Mouse (Mus musculus): ENCODE measurements at regions not wholly inside any gene's neighbourhood (a gene's known extent, or its start where the extent isn't known, plus 50 kb on each side); places are given as distances from the start of the nearest gene placed in this dataset.

DNA sequence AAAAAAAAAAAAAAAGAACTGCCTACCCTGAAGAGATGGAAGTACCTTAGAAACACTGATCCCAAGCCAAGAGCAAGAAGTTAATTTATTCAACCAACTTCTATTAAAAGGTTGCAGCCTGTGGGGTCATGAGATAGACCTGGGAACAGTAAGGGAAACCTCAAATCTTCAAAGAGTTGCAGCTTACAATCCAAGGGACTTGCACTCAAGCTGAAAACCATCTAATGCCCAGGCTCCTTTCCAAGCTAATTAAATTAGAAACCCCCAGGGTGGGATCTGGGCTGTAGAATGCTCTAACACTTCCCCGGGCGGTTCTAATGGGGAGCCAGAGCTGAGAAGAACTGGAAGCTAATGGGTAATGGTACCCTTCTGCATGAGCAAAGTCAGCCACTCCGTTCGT is 278.0 kb downstream of the Hlx start:
- H3K4me1 ChIP-seq (replicated peaks), result no peaks in the 10 kb centered on the region
- no peak overlapping the region for H3K9ac ChIP-seq
- WGBS (ENCODE audit: insufficient replicate concordance), result 68% methylated on average over 4 of the region's 4 CpGs
- no peak overlapping the region for H3K4me2 ChIP-seq
- H3K36me3 ChIP-seq (replicated peaks), result no peaks in the 10 kb centered on the region
- ATAC-seq (ENCODE audit: insufficient read depth), result no peak
- H3K4me3 ChIP-seq (replicated peaks), result no peak overlapping the region
- H3K27me3 ChIP-seq, result no peaks in the 10 kb centered on the region
- H3K9me3 ChIP-seq (replicated peaks), result no peaks in the 10 kb centered on the region
- no peak overlapping the region for H3K27ac ChIP-seq (replicated peaks)

DNA sequence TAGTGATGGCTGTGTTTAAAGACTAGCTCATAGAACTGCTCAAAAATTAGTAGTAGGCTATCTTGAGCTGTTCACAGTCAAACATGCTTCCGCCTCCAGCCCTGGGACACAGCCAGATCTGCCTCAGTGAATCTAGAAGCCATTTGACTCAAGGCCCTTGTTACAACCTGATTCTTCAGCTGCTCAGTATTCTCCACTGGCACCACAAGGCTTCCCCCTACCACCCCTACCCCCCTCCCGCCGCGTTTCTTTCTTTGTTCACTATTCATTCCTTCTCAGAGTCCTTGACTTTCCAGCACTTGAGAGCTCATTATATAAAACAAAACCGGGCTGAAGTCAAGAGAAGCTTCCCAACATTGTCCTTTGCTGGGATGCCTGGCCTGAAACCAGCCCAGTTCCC is 278.7 kb downstream of the Hlx start:
- H3K4me2 ChIP-seq, result no peak overlapping the region
- 68% methylated on average over 5 of the region's 5 CpGs for WGBS (ENCODE audit: insufficient replicate concordance)
- ATAC-seq (ENCODE audit: insufficient read depth), result no peak
- no peak overlapping the region for H3K9ac ChIP-seq
- H3K36me3 ChIP-seq (replicated peaks), result no peaks in the 10 kb centered on the region
- no peaks in the 10 kb centered on the region for H3K4me1 ChIP-seq (replicated peaks)
- H3K27ac ChIP-seq (replicated peaks), result no peak overlapping the region
- H3K9me3 ChIP-seq (replicated peaks), result no peaks in the 10 kb centered on the region
- no peak overlapping the region for H3K4me3 ChIP-seq (replicated peaks)
- no peaks in the 10 kb centered on the region for H3K27me3 ChIP-seq

DNA sequence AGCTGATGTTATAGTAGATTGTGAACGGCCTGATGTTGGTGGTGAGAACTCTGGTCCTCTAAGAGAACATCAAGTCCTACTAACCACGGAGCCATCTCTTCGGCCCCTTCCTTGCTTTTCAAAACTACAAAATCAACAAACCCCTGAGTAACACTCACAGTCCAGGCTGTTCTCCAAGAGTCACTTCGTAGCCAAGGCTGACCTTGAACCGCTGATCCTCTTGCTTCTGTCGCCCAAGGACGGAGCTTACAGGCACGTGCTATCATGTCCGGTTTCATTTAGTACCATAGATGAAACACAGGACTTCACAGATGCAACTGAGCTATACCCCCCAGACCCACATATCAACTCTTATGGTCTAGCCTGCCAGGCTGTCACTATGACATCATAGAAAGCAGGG is 279.4 kb downstream of the Hlx start:
- Histone ChIP-seq H3K4me2 (no peak overlapping the region), H3K36me3 (replicated peaks) (no peaks in the 10 kb centered on the region), H3K27me3 (no peaks in the 10 kb centered on the region), H3K4me3 (replicated peaks) (no peak overlapping the region), H3K27ac (replicated peaks) (no peak overlapping the region), H3K9me3 (replicated peaks) (no peaks in the 10 kb centered on the region), H3K4me1 (replicated peaks) (no peaks in the 10 kb centered on the region), H3K9ac (no peak overlapping the region)
- no peak for ATAC-seq (ENCODE audit: insufficient read depth)
- 73% methylated on average over 9 of the region's 9 CpGs for WGBS (ENCODE audit: insufficient replicate concordance)

DNA sequence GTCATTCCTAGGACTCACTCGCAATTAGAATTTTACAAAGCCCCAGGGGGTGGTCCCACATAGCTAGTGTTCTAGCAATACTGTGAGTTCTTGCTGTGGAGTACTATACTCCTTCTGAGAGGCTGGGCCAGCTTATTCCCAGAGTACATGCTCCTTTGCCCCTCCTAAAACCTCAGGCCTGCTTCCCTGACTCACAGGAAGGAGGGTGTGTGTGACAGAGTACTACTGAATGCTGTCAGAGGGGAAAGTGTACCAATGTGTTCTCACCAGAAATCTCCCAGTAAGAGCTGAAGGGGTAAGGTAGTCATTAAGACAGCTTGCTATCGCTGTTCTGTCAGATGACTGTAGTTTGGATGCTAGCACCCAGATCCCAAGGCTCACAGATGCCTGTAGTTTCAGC is 280.7 kb downstream of the Hlx start:
- Histone ChIP-seq H3K27ac (replicated peaks) (no peak overlapping the region), H3K4me1 (replicated peaks) (no peaks in the 10 kb centered on the region), H3K4me2 (no peak overlapping the region), H3K9me3 (replicated peaks) (no peaks in the 10 kb centered on the region), H3K9ac (no peak overlapping the region), H3K36me3 (replicated peaks) (no peaks in the 10 kb centered on the region), H3K4me3 (replicated peaks) (no peak overlapping the region), H3K27me3 (no peaks in the 10 kb centered on the region)
- 50% methylated on average over 2 of the region's 2 CpGs for WGBS (ENCODE audit: insufficient replicate concordance)
- ATAC-seq (ENCODE audit: insufficient read depth), result no peak

DNA sequence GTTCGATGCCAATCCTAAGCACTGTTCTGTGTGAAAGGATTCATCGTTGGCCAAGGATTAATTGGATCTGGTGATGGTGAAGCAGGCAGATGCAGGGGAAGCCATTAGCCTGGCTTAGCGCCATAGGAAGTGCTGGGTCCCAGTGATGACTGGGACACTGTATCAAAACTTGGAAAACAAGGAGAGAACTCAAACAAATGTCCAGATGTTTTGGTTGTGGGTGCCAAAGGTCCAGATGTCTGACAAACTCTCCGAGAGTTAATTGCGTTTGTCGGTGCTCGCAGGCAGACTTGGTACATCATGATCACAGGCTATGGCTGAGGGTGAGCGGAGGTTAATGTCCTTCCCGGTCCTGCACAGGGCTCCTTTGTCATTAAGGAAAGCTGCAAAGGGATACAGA is 283.4 kb downstream of the Hlx start:
- no peak overlapping the region for H3K9ac ChIP-seq
- H3K4me2 ChIP-seq, result no peak overlapping the region
- no peak overlapping the region for H3K4me3 ChIP-seq (replicated peaks)
- no peaks in the 10 kb centered on the region for H3K27me3 ChIP-seq
- no peaks in the 10 kb centered on the region for H3K9me3 ChIP-seq (replicated peaks)
- H3K36me3 ChIP-seq (replicated peaks), result no peaks in the 10 kb centered on the region
- WGBS (ENCODE audit: insufficient replicate concordance), result 74% methylated on average over 9 of the region's 9 CpGs
- no peak overlapping the region for H3K27ac ChIP-seq (replicated peaks)
- no peaks in the 10 kb centered on the region for H3K4me1 ChIP-seq (replicated peaks)
- no peak for ATAC-seq (ENCODE audit: insufficient read depth)

DNA sequence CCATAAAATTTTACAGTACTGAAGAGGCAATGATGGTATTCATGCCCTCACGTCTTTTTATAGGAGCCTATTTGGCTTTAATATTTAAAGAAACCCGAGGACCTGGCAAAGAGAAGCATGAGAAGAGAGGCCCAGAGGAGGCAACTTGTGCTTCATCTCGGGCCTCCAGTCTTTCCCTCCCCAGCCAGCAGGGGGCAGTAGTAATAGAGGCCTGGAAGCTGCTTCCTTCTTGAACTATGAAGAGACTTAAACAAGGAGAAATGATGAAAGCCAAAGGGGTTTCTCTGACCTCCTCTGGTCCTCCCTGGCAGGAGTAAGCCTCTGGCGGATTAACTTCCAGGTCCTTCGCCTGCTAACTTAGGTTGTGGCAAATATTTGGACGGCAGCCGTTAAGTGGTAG is 284.5 kb downstream of the Hlx start:
- 41% methylated on average over 7 of the region's 7 CpGs for WGBS (ENCODE audit: insufficient replicate concordance)
- H3K4me1 ChIP-seq (replicated peaks), result no peaks in the 10 kb centered on the region
- H3K9me3 ChIP-seq (replicated peaks), result no peaks in the 10 kb centered on the region
- no peak overlapping the region for H3K27ac ChIP-seq (replicated peaks)
- H3K4me3 ChIP-seq (replicated peaks), result no peak overlapping the region
- no peak for ATAC-seq (ENCODE audit: insufficient read depth)
- H3K4me2 ChIP-seq, result no peak overlapping the region
- H3K27me3 ChIP-seq, result no peaks in the 10 kb centered on the region
- H3K36me3 ChIP-seq (replicated peaks), result no peaks in the 10 kb centered on the region
- H3K9ac ChIP-seq, result no peak overlapping the region

DNA sequence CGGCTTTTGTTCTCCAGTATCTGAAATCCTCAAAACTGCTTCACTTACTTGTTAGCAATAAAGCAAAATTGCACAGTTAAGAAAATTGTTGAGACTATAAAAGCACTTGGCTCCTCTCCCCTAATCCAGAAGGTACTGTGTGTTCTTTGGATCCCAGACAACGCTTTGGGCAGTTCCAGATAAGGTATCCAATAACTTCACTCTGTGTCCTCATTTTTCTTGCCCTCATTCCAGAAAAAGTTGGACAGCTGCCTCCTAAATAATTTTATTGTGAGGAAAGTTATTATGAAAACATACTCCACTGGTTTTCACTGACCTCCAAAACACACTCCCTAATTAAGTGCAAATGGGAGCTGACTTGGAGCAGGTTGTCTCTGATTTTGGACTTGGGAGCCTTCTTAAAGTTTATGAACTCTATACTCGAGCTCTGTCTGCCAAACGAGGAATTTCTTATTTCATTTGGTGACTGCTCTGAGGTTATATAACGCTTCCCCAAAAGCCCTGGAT is 285.2 kb downstream of the Hlx start:
- Histone ChIP-seq H3K4me3 (replicated peaks) (no peak overlapping the region), H3K9ac (no peak overlapping the region), H3K36me3 (replicated peaks) (no peaks in the 10 kb centered on the region), H3K4me1 (replicated peaks) (no peaks in the 10 kb centered on the region), H3K27me3 (no peaks in the 10 kb centered on the region), H3K27ac (replicated peaks) (no peak overlapping the region), H3K9me3 (replicated peaks) (no peaks in the 10 kb centered on the region), H3K4me2 (no peak overlapping the region)
- ATAC-seq (ENCODE audit: insufficient read depth), result no peak
- WGBS (ENCODE audit: insufficient replicate concordance), result 42% methylated on average over 5 of the region's 5 CpGs

DNA sequence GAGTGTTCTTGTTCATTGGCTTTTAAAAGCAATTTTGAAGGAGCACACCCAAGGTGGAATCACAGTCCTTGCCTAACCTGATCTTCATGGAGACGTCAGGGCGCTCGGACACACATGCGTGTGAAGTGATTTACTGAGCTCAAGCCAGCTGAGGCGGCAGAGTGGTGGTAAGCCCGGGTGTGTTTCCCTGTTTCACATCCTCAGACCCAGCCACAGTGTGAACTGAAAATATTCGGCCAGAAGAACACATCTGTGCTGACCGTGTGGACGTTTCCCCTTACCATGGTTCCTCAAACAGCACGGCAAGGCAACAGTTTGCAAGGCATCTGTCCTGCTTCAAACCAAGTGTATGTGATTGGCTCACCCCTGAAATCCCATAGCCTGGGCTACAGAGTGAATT is 288.2 kb downstream of the Hlx start:
- Histone ChIP-seq H3K9ac (no peak overlapping the region), H3K9me3 (replicated peaks) (no peaks in the 10 kb centered on the region), H3K4me1 (replicated peaks) (peaks cover 3% of the 10 kb centered on the region; the same call in 1 of the 2 replicates), H3K36me3 (replicated peaks) (no peaks in the 10 kb centered on the region), H3K4me3 (replicated peaks) (no peak overlapping the region), H3K27ac (replicated peaks) (no peak overlapping the region), H3K27me3 (no peaks in the 10 kb centered on the region), H3K4me2 (no peak overlapping the region)
- 56% methylated on average over 10 of the region's 10 CpGs for WGBS (ENCODE audit: insufficient replicate concordance)
- ATAC-seq (ENCODE audit: insufficient read depth), result peak; percentile 15; the same call in 1 of the 2 replicates

DNA sequence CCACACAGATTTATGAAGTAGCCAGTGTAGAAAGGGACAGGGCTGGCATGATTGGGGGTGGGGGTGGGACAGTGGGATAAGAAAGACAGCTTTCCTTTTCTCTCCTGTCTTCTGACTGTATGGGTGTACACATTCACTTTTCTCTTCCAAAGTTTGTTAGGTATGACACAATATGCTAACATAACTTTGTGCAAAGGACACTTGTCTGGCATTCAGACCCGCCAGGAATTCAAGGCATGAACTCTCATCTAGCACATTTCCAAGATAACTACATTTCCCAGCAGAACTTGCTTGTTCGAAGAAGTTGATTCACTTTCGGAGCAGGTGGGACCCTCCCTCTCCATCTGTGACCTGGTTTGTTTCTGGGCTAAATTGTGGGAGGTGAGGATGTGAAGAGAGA is 289.7 kb downstream of the Hlx start:
- no peaks in the 10 kb centered on the region for H3K9me3 ChIP-seq (replicated peaks)
- ATAC-seq (ENCODE audit: insufficient read depth), result no peak
- no peaks in the 10 kb centered on the region for H3K36me3 ChIP-seq (replicated peaks)
- peaks cover 3% of the 10 kb centered on the region; the same call in 1 of the 2 replicates for H3K4me1 ChIP-seq (replicated peaks)
- WGBS (ENCODE audit: insufficient replicate concordance), result 55% methylated on average over 3 of the region's 3 CpGs
- H3K27me3 ChIP-seq, result no peaks in the 10 kb centered on the region
- H3K27ac ChIP-seq (replicated peaks), result no peak overlapping the region
- H3K4me3 ChIP-seq (replicated peaks), result no peak overlapping the region
- H3K4me2 ChIP-seq, result no peak overlapping the region
- H3K9ac ChIP-seq, result no peak overlapping the region

DNA sequence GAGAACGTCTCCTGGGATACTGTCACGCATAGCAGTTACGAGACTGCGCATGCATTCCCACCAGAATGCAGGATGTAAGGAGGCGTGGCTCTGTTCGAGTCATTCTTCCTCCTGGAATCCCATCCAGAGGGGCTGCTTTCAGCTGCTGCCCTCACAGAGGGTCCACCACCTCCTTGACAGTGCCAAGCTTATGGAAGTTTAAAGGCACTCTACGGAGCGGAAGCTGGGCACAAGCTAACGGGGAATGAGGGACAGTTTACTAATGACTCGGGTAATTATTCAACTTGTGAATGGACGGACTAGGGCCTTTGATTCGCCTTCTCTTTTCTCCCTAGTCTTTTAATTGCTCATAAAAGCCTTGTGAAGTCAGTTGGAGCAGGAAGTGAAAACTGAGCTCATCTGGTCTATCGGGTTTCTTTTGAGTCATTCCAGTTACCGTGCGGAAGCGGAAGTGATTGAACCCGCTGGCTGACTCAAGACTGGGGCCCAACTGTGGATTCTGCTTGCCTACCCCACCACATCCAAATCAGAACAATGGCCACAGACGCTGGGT is 291.3 kb downstream of the Hlx start:
- Histone ChIP-seq H3K27me3 (no peaks in the 10 kb centered on the region), H3K36me3 (replicated peaks) (no peaks in the 10 kb centered on the region), H3K27ac (replicated peaks) (no peak overlapping the region), H3K4me2 (peak overlapping the region; percentile 39), H3K4me1 (replicated peaks) (peaks cover 3% of the 10 kb centered on the region; the same call in 1 of the 2 replicates), H3K4me3 (replicated peaks) (no peak overlapping the region), H3K9me3 (replicated peaks) (no peaks in the 10 kb centered on the region), H3K9ac (no peak overlapping the region)
- ATAC-seq (ENCODE audit: insufficient read depth), result no peak
- WGBS (ENCODE audit: insufficient replicate concordance), result 22% methylated on average over 18 of the region's 18 CpGs

DNA sequence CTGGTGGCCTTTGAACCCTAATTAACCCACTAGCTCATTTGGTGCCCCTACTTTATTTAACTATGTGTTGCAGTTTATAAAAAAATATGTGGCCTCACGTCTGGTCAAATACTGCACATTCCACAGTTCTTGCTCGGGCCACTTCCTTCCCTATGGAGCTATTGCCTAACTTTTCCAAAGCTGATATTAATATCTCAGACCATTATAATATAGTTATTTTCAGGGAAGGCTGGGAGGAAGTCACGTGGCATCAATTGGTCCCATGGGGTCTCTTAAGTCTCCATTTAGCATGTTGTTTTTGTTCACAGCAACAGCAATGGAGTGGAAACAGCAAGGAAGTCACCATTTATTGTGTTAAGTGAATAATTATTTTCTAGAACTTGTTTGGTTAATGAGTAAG is 292.9 kb downstream of the Hlx start:
- Histone ChIP-seq H3K9me3 (replicated peaks) (no peaks in the 10 kb centered on the region), H3K9ac (no peak overlapping the region), H3K4me3 (replicated peaks) (no peak overlapping the region), H3K4me1 (replicated peaks) (peaks cover 3% of the 10 kb centered on the region; the same call in 1 of the 2 replicates), H3K27ac (replicated peaks) (no peak overlapping the region), H3K36me3 (replicated peaks) (no peaks in the 10 kb centered on the region), H3K4me2 (no peak overlapping the region), H3K27me3 (no peaks in the 10 kb centered on the region)
- no peak for ATAC-seq (ENCODE audit: insufficient read depth)
- WGBS (ENCODE audit: insufficient replicate concordance), result 43% methylated on average over 3 of the region's 3 CpGs

DNA sequence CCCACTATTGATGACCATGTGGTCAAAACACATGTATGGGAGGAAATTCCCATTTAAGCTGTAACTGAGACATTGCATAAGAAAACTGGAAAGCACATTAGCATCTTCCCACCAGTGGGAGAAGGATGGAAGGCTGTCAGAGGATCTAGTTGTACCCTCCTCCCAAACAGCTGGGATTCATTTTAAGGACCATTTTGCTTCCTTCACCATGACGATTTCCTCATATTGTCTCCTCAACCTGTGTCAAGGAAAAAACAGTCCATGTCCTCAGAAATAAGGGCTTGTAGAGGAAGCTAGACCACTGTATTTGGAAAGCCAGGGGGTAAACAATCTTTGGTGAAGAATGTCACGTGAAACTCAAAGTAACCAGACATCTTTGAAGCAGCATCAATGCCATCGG is 296.0 kb downstream of the Hlx start:
- H3K4me1 ChIP-seq (replicated peaks), result peaks cover 2% of the 10 kb centered on the region; the same call in 1 of the 2 replicates
- WGBS (ENCODE audit: insufficient replicate concordance), result 53% methylated on average over 3 of the region's 3 CpGs
- H3K4me2 ChIP-seq, result no peak overlapping the region
- H3K27ac ChIP-seq (replicated peaks), result no peak overlapping the region
- no peak overlapping the region for H3K9ac ChIP-seq
- H3K9me3 ChIP-seq (replicated peaks), result no peaks in the 10 kb centered on the region
- H3K4me3 ChIP-seq (replicated peaks), result no peak overlapping the region
- no peaks in the 10 kb centered on the region for H3K36me3 ChIP-seq (replicated peaks)
- no peak for ATAC-seq (ENCODE audit: insufficient read depth)
- no peaks in the 10 kb centered on the region for H3K27me3 ChIP-seq
